Mouse (Mus musculus): ENCODE data around the gene Hmgcs1. TPM values are rescaled to one million over a fixed set of nuclear protein-coding genes. Genes with fewer than 3 reads are reported as not detected.
"Not testable (repeated sequence)": the region's sequence is repeated elsewhere in the genome, so short reads cannot be mapped to it uniquely, and the experiment has no call there.

Gene Hmgcs1
- polyA plus RNA-seq (2016; fragmentation: Nextera tagmentation; extraction: Ambion mirVana) = 195 and 225 TPM in 2 replicates

- H3K9me3 ChIP-seq (replicated peaks) = no peaks in the 10 kb centered on the region
- DNase-seq (ENCODE audit: low spot score) = peak; percentile 99
- H3K36me3 ChIP-seq = peaks cover 23% of the 10 kb centered on the region
- peaks cover 19% of the 10 kb centered on the region for H3K4me1 ChIP-seq
- no peaks in the 10 kb centered on the region for H3K27me3 ChIP-seq (ENCODE audit: low read depth, poor library complexity, severe bottlenecking)
- under 1% methylated on average over 59 of the region's 59 CpGs for WGBS
- H3K4me3 ChIP-seq = peak within 1 kb of the TSS; percentile 78
- peak within 1 kb of the TSS; percentile 95 for H3K27ac ChIP-seq
Observed at GRCm38 (mm10) chr13:119690039-119690728, at the start of gene Hmgcs1. Gene Hmgcs1 (plus strand): TSS chr13:119690379.

GRCm38 (mm10) chr13:119640504-119640903, 49.7 kb upstream of the Hmgcs1 start:
- H3K27me3 ChIP-seq (ENCODE audit: low read depth, poor library complexity, severe bottlenecking) = no peaks in the 10 kb centered on the region
- H3K4me3 ChIP-seq = no peak overlapping the region
- H3K9me3 ChIP-seq (replicated peaks) = no peaks in the 10 kb centered on the region
- 46% methylated on average over 4 of the region's 4 CpGs for WGBS
- H3K27ac ChIP-seq = no peak overlapping the region
- DNase-seq (ENCODE audit: low spot score) = no peak
- H3K4me1 ChIP-seq = no peaks in the 10 kb centered on the region
- no peaks in the 10 kb centered on the region for H3K36me3 ChIP-seq

- no peaks in the 10 kb centered on the region for H3K4me1 ChIP-seq
- 86% methylated on average over 7 of the region's 7 CpGs for WGBS
- H3K36me3 ChIP-seq = no peaks in the 10 kb centered on the region
- no peak overlapping the region for H3K27ac ChIP-seq
- H3K27me3 ChIP-seq (ENCODE audit: low read depth, poor library complexity, severe bottlenecking) = no peaks in the 10 kb centered on the region
- no peak overlapping the region for H3K4me3 ChIP-seq
- H3K9me3 ChIP-seq (replicated peaks) = no peaks in the 10 kb centered on the region
- DNase-seq (ENCODE audit: low spot score) = no peak
Observed at GRCm38 (mm10) chr13:119641145-119641544, 49.0 kb upstream of the Hmgcs1 start.

GRCm38 (mm10) chr13:119644769-119645168, 45.4 kb upstream of the Hmgcs1 start:
- WGBS = 68% methylated on average over 5 of the region's 5 CpGs
- H3K9me3 ChIP-seq (replicated peaks) = no peaks in the 10 kb centered on the region

GRCm38 (mm10) chr13:119646511-119646910, 43.7 kb upstream of the Hmgcs1 start:
- no peaks in the 10 kb centered on the region for H3K9me3 ChIP-seq (replicated peaks)
- no peak overlapping the region for H3K27ac ChIP-seq
- WGBS = 91% methylated on average over 1 of the region's 1 CpGs
- DNase-seq (ENCODE audit: low spot score) = no peak
- no peaks in the 10 kb centered on the region for H3K27me3 ChIP-seq (ENCODE audit: low read depth, poor library complexity, severe bottlenecking)
- H3K4me3 ChIP-seq = no peak overlapping the region
- no peaks in the 10 kb centered on the region for H3K4me1 ChIP-seq
- no peaks in the 10 kb centered on the region for H3K36me3 ChIP-seq

More at GRCm38 (mm10) chr13:119644769-119645168, 45.4 kb upstream of the Hmgcs1 start:
- H3K4me1 ChIP-seq = no peaks in the 10 kb centered on the region
- no peaks in the 10 kb centered on the region for H3K36me3 ChIP-seq
- no peak overlapping the region for H3K27ac ChIP-seq
- no peak overlapping the region for H3K4me3 ChIP-seq
- no peaks in the 10 kb centered on the region for H3K27me3 ChIP-seq (ENCODE audit: low read depth, poor library complexity, severe bottlenecking)
- DNase-seq (ENCODE audit: low spot score) = no peak

GRCm38 (mm10) chr13:119648891-119649698, 41.1 kb upstream of the Hmgcs1 start:
- Histone ChIP-seq H3K36me3 (no peaks in the 10 kb centered on the region), H3K27me3 (ENCODE audit: low read depth, poor library complexity, severe bottlenecking) (no peaks in the 10 kb centered on the region), H3K4me3 (no peak overlapping the region), H3K4me1 (no peaks in the 10 kb centered on the region), H3K27ac (no peak overlapping the region), H3K9me3 (replicated peaks) (no peaks in the 10 kb centered on the region)
- 77% methylated on average over 15 of the region's 15 CpGs for whole genome bisulfite sequencing
- DNase-seq (ENCODE audit: low spot score) = no peak

- no peaks in the 10 kb centered on the region for H3K4me1 ChIP-seq
- 90% methylated on average over 1 of the region's 1 CpGs for WGBS
- no peak overlapping the region for H3K4me3 ChIP-seq
- no peak for DNase-seq (ENCODE audit: low spot score)
- H3K9me3 ChIP-seq (replicated peaks) = no peaks in the 10 kb centered on the region
- H3K36me3 ChIP-seq = no peaks in the 10 kb centered on the region
- H3K27me3 ChIP-seq (ENCODE audit: low read depth, poor library complexity, severe bottlenecking) = no peaks in the 10 kb centered on the region
- H3K27ac ChIP-seq = no peak overlapping the region
Observed at GRCm38 (mm10) chr13:119649699-119650046, 40.5 kb upstream of the Hmgcs1 start.

- Histone ChIP-seq H3K4me3 (no peak overlapping the region), H3K4me1 (no peaks in the 10 kb centered on the region), H3K9me3 (replicated peaks) (no peaks in the 10 kb centered on the region), H3K27ac (no peak overlapping the region), H3K27me3 (ENCODE audit: low read depth, poor library complexity, severe bottlenecking) (no peaks in the 10 kb centered on the region), H3K36me3 (no peaks in the 10 kb centered on the region)
- DNase-seq (ENCODE audit: low spot score) = no peak
- 98% methylated on average over 2 of the region's 2 CpGs for WGBS
Observed at GRCm38 (mm10) chr13:119654734-119655133, 35.4 kb upstream of the Hmgcs1 start.

- Histone ChIP-seq H3K27me3 (ENCODE audit: low read depth, poor library complexity, severe bottlenecking) (no peaks in the 10 kb centered on the region), H3K36me3 (no peaks in the 10 kb centered on the region), H3K27ac (no peak overlapping the region), H3K4me1 (no peaks in the 10 kb centered on the region), H3K4me3 (no peak overlapping the region), H3K9me3 (replicated peaks) (no peaks in the 10 kb centered on the region)
- DNase-seq (ENCODE audit: low spot score) = no peak
- 76% methylated on average over 2 of the region's 2 CpGs for WGBS
Observed at GRCm38 (mm10) chr13:119656246-119656645, 33.9 kb upstream of the Hmgcs1 start.

GRCm38 (mm10) chr13:119656846-119657416, 33.2 kb upstream of the Hmgcs1 start:
- Histone ChIP-seq H3K27me3 (ENCODE audit: low read depth, poor library complexity, severe bottlenecking) (no peaks in the 10 kb centered on the region), H3K4me1 (no peaks in the 10 kb centered on the region), H3K4me3 (no peak overlapping the region), H3K36me3 (no peaks in the 10 kb centered on the region), H3K9me3 (replicated peaks) (no peaks in the 10 kb centered on the region), H3K27ac (no peak overlapping the region)
- WGBS = 81% methylated on average over 6 of the region's 6 CpGs
- DNase-seq (ENCODE audit: low spot score) = no peak

GRCm38 (mm10) chr13:119661420-119661819, 28.8 kb upstream of the Hmgcs1 start:
- not testable (repeated sequence) for H3K9me3 ChIP-seq (replicated peaks)

GRCm38 (mm10) chr13:119678794-119679193, 11.4 kb upstream of the Hmgcs1 start:
- H3K36me3 ChIP-seq = no peaks in the 10 kb centered on the region
- DNase-seq (ENCODE audit: low spot score) = no peak
- H3K4me3 ChIP-seq = no peak overlapping the region
- H3K27ac ChIP-seq = no peak overlapping the region
- 72% methylated on average over 8 of the region's 8 CpGs for WGBS
- H3K4me1 ChIP-seq = peaks cover 3% of the 10 kb centered on the region; the same call in 1 of the 2 replicates
- no peaks in the 10 kb centered on the region for H3K27me3 ChIP-seq (ENCODE audit: low read depth, poor library complexity, severe bottlenecking)
- H3K9me3 ChIP-seq (replicated peaks) = no peaks in the 10 kb centered on the region

More at GRCm38 (mm10) chr13:119661420-119661819, 28.8 kb upstream of the Hmgcs1 start:
- H3K27me3 ChIP-seq (ENCODE audit: low read depth, poor library complexity, severe bottlenecking); H3K4me3 ChIP-seq; H3K36me3 ChIP-seq; H3K27ac ChIP-seq; DNase-seq (ENCODE audit: low spot score); H3K4me1 ChIP-seq: not testable (repeated sequence)
- 74% methylated on average over 7 of the region's 9 CpGs for WGBS

GRCm38 (mm10) chr13:119679721-119680120, 10.5 kb upstream of the Hmgcs1 start:
- H3K27me3 ChIP-seq (ENCODE audit: low read depth, poor library complexity, severe bottlenecking) = no peaks in the 10 kb centered on the region
- 67% methylated on average over 2 of the region's 2 CpGs for WGBS
- H3K27ac ChIP-seq = no peak overlapping the region
- H3K36me3 ChIP-seq = no peaks in the 10 kb centered on the region
- DNase-seq (ENCODE audit: low spot score) = no peak
- H3K9me3 ChIP-seq (replicated peaks) = no peaks in the 10 kb centered on the region
- peaks cover 10% of the 10 kb centered on the region for H3K4me1 ChIP-seq
- no peak overlapping the region for H3K4me3 ChIP-seq
